Mouse (Mus musculus): ENCODE results near the gene Pgrmc2. TPM values are rescaled to one million over a fixed set of nuclear protein-coding genes. Genes with fewer than 3 reads are reported as not detected.
A peak's percentile ranks its signal among the peaks of the same experiment; 100 is the strongest.

The Pgrmc2 gene
- polyA plus RNA-seq, 1 experiment, result 14.2 TPM

- H3K27me3 ChIP-seq (replicated peaks), result peaks cover 1% of the 10 kb centered on the region
- no peak overlapping the region for H3K4me3 ChIP-seq (replicated peaks)
- no peaks in the 10 kb centered on the region for H3K36me3 ChIP-seq (replicated peaks; ENCODE audit: low read length)
- no peak for TF ChIP-seq FLI1 (IDR thresholded peaks at IDR 0.05; ENCODE audit: low read length)
- TF ChIP-seq GATA1 (IDR thresholded peaks at IDR 0.05; ENCODE audit: borderline replicate concordance, low read length), result no peak
- H3K4me1 ChIP-seq, result peaks cover 7% of the 10 kb centered on the region
- H3K9me3 ChIP-seq, result peaks cover 17% of the 10 kb centered on the region
Observed at GRCm38 (mm10) chr3:41100157-41100556, 17.3 kb upstream of the Pgrmc2 start.

GRCm38 (mm10) chr3:41099672-41100071 is 16.8 kb upstream of the Pgrmc2 start:
- peaks cover 7% of the 10 kb centered on the region for H3K4me1 ChIP-seq
- TF ChIP-seq GATA1 (IDR thresholded peaks at IDR 0.05; ENCODE audit: borderline replicate concordance, low read length) (no peak), FLI1 (IDR thresholded peaks at IDR 0.05; ENCODE audit: low read length) (no peak)
- H3K9me3 ChIP-seq, result peaks cover 17% of the 10 kb centered on the region
- H3K27me3 ChIP-seq (replicated peaks), result peaks cover 1% of the 10 kb centered on the region
- no peaks in the 10 kb centered on the region for H3K36me3 ChIP-seq (replicated peaks; ENCODE audit: low read length)
- H3K4me3 ChIP-seq (replicated peaks), result no peak overlapping the region

- TF ChIP-seq FLI1 (IDR thresholded peaks at IDR 0.05; ENCODE audit: low read length), result no peak
- no peak for TF ChIP-seq GATA1 (IDR thresholded peaks at IDR 0.05; ENCODE audit: borderline replicate concordance, low read length)
- H3K27me3 ChIP-seq (replicated peaks), result no peaks in the 10 kb centered on the region
- no peak overlapping the region for H3K4me3 ChIP-seq (replicated peaks)
- no peaks in the 10 kb centered on the region for H3K9me3 ChIP-seq
- H3K36me3 ChIP-seq (replicated peaks; ENCODE audit: low read length), result no peaks in the 10 kb centered on the region
- peaks cover 7% of the 10 kb centered on the region for H3K4me1 ChIP-seq
Observed at GRCm38 (mm10) chr3:41093210-41093609, 10.4 kb upstream of the Pgrmc2 start.

GRCm38 (mm10) chr3:41092311-41092710 is 9.5 kb upstream of the Pgrmc2 start:
- no peak overlapping the region for H3K4me3 ChIP-seq (replicated peaks)
- TF ChIP-seq FLI1 (IDR thresholded peaks at IDR 0.05; ENCODE audit: low read length) (no peak), GATA1 (IDR thresholded peaks at IDR 0.05; ENCODE audit: borderline replicate concordance, low read length) (no peak)
- H3K36me3 ChIP-seq (replicated peaks; ENCODE audit: low read length), result no peaks in the 10 kb centered on the region
- H3K27me3 ChIP-seq (replicated peaks), result no peaks in the 10 kb centered on the region
- H3K4me1 ChIP-seq, result peaks cover 7% of the 10 kb centered on the region
- H3K9me3 ChIP-seq, result no peaks in the 10 kb centered on the region

- no peaks in the 10 kb centered on the region for H3K36me3 ChIP-seq (replicated peaks; ENCODE audit: low read length)
- H3K4me3 ChIP-seq (replicated peaks), result no peak overlapping the region
- no peaks in the 10 kb centered on the region for H3K4me1 ChIP-seq
- H3K27me3 ChIP-seq (replicated peaks), result no peaks in the 10 kb centered on the region
- H3K9me3 ChIP-seq, result no peaks in the 10 kb centered on the region
- TF ChIP-seq FLI1 (IDR thresholded peaks at IDR 0.05; ENCODE audit: low read length), result no peak
- no peak for TF ChIP-seq GATA1 (IDR thresholded peaks at IDR 0.05; ENCODE audit: borderline replicate concordance, low read length)
Observed at GRCm38 (mm10) chr3:41090839-41091238, 8.0 kb upstream of the Pgrmc2 start.

GRCm38 (mm10) chr3:41087071-41087470 is 4.2 kb upstream of the Pgrmc2 start:
- Histone ChIP-seq H3K9me3 (no peaks in the 10 kb centered on the region), H3K36me3 (replicated peaks; ENCODE audit: low read length) (no peaks in the 10 kb centered on the region), H3K4me3 (replicated peaks) (no peak overlapping the region), H3K27me3 (replicated peaks) (no peaks in the 10 kb centered on the region), H3K4me1 (peaks cover 9% of the 10 kb centered on the region; the same call in 1 of the 2 replicates)
- TF ChIP-seq FLI1 (IDR thresholded peaks at IDR 0.05; ENCODE audit: low read length), result no peak
- no peak for TF ChIP-seq GATA1 (IDR thresholded peaks at IDR 0.05; ENCODE audit: borderline replicate concordance, low read length)

- Histone ChIP-seq H3K36me3 (replicated peaks; ENCODE audit: low read length) (no peaks in the 10 kb centered on the region), H3K27me3 (replicated peaks) (no peaks in the 10 kb centered on the region), H3K4me1 (peaks cover 20% of the 10 kb centered on the region), H3K9me3 (no peaks in the 10 kb centered on the region), H3K4me3 (replicated peaks) (peak overlapping the region; percentile 100)
- TF ChIP-seq FLI1 (IDR thresholded peaks at IDR 0.05; ENCODE audit: low read length) (no peak), GATA1 (IDR thresholded peaks at IDR 0.05; ENCODE audit: borderline replicate concordance, low read length) (no peak)
Observed at GRCm38 (mm10) chr3:41084421-41084820, 1.6 kb upstream of the Pgrmc2 start.

GRCm38 (mm10) chr3:41083790-41084112 is 905 bp upstream of the Pgrmc2 start:
- Histone ChIP-seq H3K4me3 (replicated peaks) (peak overlapping the region; percentile 100), H3K4me1 (peaks cover 20% of the 10 kb centered on the region), H3K36me3 (replicated peaks; ENCODE audit: low read length) (no peaks in the 10 kb centered on the region), H3K9me3 (no peaks in the 10 kb centered on the region), H3K27me3 (replicated peaks) (no peaks in the 10 kb centered on the region)
- no peak for TF ChIP-seq FLI1 (IDR thresholded peaks at IDR 0.05; ENCODE audit: low read length)
- no peak for TF ChIP-seq GATA1 (IDR thresholded peaks at IDR 0.05; ENCODE audit: borderline replicate concordance, low read length)

- Histone ChIP-seq H3K9me3 (no peaks in the 10 kb centered on the region), H3K4me3 (replicated peaks) (peak overlapping the region; percentile 100), H3K27me3 (replicated peaks) (no peaks in the 10 kb centered on the region), H3K4me1 (peaks cover 25% of the 10 kb centered on the region), H3K36me3 (replicated peaks; ENCODE audit: low read length) (peaks cover 9% of the 10 kb centered on the region)
- TF ChIP-seq FLI1 (IDR thresholded peaks at IDR 0.05; ENCODE audit: low read length) (no peak), GATA1 (IDR thresholded peaks at IDR 0.05; ENCODE audit: borderline replicate concordance, low read length) (no peak)
Observed at GRCm38 (mm10) chr3:41082520-41082884, 344 bp downstream of the Pgrmc2 start.

- H3K4me1 ChIP-seq, result peaks cover 27% of the 10 kb centered on the region
- H3K9me3 ChIP-seq, result no peaks in the 10 kb centered on the region
- H3K4me3 ChIP-seq (replicated peaks), result peak overlapping the region; percentile 100
- no peak for TF ChIP-seq FLI1 (IDR thresholded peaks at IDR 0.05; ENCODE audit: low read length)
- no peak for TF ChIP-seq GATA1 (IDR thresholded peaks at IDR 0.05; ENCODE audit: borderline replicate concordance, low read length)
- H3K36me3 ChIP-seq (replicated peaks; ENCODE audit: low read length), result peaks cover 14% of the 10 kb centered on the region
- H3K27me3 ChIP-seq (replicated peaks), result no peaks in the 10 kb centered on the region
Observed at GRCm38 (mm10) chr3:41081474-41082301, 1.2 kb downstream of the Pgrmc2 start.
